Mouse (Mus musculus) CD4-positive helper T cell, adult 2 months (primary cell): ENCODE measurements around the gene Syt1.

ENCODE experiments used
- DNase-seq: peaks from one replicate; pipeline ENCODE4 v3.0.0-alpha.2; 2012; ENCODE audit warnings: low read depth, missing footprints, low spot score

The Syt1 gene

GRCm38 (mm10) chr10:109010241-109011193 is at the start of gene Syt1:
Gene Syt1, minus strand, starts transcription at chr10:109010982.
- DNase-seq = peak; percentile 21

- DNase-seq = no peak
Observed at GRCm38 (mm10) chr10:109056500-109056899, 45.7 kb upstream of the Syt1 start.

- DNase-seq = no peak
Observed at GRCm38 (mm10) chr10:109047537-109047936, 36.8 kb upstream of the Syt1 start.

- no peak for DNase-seq
Observed at GRCm38 (mm10) chr10:109046988-109047387, 36.2 kb upstream of the Syt1 start.

GRCm38 (mm10) chr10:109011226-109012165 is 714 bp upstream of the Syt1 start:
- peak; percentile 11 for DNase-seq

GRCm38 (mm10) chr10:109009831-109010230 is 951 bp downstream of the Syt1 start:
- no peak for DNase-seq

- DNase-seq = no peak
Observed at GRCm38 (mm10) chr10:109008456-109008855, 2.3 kb downstream of the Syt1 start.

- no peak for DNase-seq
Observed at GRCm38 (mm10) chr10:109003482-109003881, 7.3 kb downstream of the Syt1 start.

GRCm38 (mm10) chr10:108987250-108987649 is 23.5 kb downstream of the Syt1 start:
- no peak for DNase-seq

GRCm38 (mm10) chr10:108979660-108980059 is 31.1 kb downstream of the Syt1 start:
- no peak for DNase-seq

GRCm38 (mm10) chr10:108954952-108955351 is 55.8 kb downstream of the Syt1 start:
- no peak for DNase-seq

GRCm38 (mm10) chr10:108952182-108952581 is 58.6 kb downstream of the Syt1 start:
- DNase-seq = no peak

- DNase-seq = no peak
Observed at GRCm38 (mm10) chr10:108936838-108937430, 73.8 kb downstream of the Syt1 start.

- DNase-seq = no peak
Observed at GRCm38 (mm10) chr10:108930299-108930698, 80.5 kb downstream of the Syt1 start.

- no peak for DNase-seq
Observed at GRCm38 (mm10) chr10:108929676-108930075, 81.1 kb downstream of the Syt1 start.

- no peak for DNase-seq
Observed at GRCm38 (mm10) chr10:108905264-108905663, 105.5 kb downstream of the Syt1 start.

GRCm38 (mm10) chr10:108904371-108904770 is 106.4 kb downstream of the Syt1 start:
- DNase-seq = no peak

GRCm38 (mm10) chr10:108896529-108896928 is 114.3 kb downstream of the Syt1 start:
- DNase-seq = no peak

GRCm38 (mm10) chr10:108893288-108893687 is 117.5 kb downstream of the Syt1 start:
- no peak for DNase-seq

- DNase-seq = no peak
Observed at GRCm38 (mm10) chr10:108892441-108892840, 118.3 kb downstream of the Syt1 start.

GRCm38 (mm10) chr10:108889084-108889483 is 121.7 kb downstream of the Syt1 start:
- no peak for DNase-seq

- no peak for DNase-seq
Observed at GRCm38 (mm10) chr10:108886781-108887180, 124.0 kb downstream of the Syt1 start.
